Mouse (Mus musculus) kidney, postnatal 25 days (tissue): ENCODE results near the gene Hdac2.

Source experiments
- DNase-seq, 2 experiments: peaks; one replicate each; pipeline ENCODE4 v3.0.0; 2021; ENCODE audit warnings: mixed read lengths in 2 of 2

Hdac2 gene

DNA sequence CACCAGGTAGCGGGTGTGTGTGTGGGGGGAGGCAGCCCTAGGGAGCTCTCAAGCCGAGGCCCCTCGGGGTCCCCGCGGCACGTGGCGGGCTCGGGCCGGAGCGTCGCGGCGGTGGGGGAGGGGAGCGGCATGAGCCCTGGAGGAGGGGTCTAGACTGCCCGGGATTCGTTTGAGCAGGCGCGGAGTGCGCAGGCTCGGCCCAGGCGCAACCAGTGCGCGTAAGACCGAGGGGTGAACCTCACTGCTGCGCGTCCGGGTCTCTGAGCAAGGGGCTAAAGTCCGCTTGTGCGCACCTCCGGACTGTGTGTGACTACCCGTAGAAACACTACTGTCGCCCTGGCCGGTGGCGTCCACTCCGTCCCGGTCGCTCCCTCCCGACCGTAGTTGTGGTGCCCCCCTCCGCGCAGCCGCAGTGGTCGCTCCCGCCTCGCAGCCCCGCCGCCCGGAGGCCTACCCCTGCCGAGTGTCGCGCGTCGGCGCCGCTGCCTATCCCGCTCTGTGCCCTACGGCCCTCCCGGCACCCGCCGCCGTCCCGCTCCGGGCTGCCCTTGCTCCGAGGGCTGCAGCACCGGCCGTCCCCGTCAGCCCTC is at the start of gene Hdac2:
Gene Hdac2, plus strand, starts transcription at position 459 of the 590 bp plus-strand sequence.
- DNase-seq = peak; percentile 87 to 93

DNA sequence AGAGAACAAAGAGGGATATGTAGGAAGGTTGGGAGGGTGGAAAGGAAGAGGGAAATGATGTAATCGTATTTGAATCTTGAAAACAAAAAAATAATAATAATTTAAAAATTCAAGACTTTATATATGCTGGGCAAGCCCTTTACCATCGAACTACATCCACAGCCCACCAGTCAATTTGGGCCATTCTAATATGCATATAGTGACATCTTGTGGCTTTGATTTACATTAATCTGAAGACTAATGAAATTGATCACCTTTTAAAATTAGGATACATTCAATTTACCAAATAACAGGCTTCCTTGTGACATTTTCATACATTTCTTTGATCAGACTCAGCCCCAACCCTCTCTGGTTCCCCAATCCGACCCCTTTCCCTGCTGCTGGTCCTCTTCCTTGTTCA is 46.1 kb upstream of the Hdac2 start:
- DNase-seq = no peak

DNA sequence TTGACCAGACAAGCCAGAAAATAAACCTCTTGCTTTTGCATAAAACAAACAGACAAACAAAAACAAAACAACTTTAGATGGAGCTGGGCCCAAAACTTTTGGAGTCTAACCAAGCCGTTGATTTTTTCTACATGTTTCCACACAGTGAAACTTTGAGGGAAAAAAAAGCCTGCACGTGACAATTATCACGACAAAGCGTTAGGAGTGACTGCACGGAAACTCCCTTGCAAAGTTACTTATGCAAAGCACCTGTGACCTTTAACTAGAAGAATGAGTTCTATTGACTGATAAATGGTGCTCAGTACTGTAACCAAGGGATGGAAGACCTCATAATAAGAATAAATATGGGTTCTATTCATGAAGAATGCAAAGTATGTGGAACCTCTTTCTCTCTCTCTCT is 38.5 kb upstream of the Hdac2 start:
- no peak for DNase-seq

DNA sequence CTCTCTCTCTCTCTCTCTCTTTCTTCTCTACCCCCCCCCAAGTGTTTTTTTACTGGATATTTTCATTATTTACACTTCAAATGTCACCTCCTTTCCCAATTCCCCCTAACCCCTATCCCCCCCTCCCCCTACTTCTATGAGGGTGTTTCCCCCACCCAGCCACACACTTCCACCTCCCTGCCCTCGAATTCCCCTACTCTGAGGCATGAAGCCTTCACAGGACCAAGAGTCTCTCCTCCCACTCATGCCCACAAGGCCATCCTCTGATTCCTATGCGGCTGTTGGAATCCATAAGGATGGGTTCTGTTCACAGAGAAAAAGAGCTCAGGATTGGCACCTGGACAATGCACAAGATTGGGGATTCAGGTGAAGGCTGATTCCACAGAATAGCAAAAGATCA is 38.1 kb upstream of the Hdac2 start:
- no peak for DNase-seq

DNA sequence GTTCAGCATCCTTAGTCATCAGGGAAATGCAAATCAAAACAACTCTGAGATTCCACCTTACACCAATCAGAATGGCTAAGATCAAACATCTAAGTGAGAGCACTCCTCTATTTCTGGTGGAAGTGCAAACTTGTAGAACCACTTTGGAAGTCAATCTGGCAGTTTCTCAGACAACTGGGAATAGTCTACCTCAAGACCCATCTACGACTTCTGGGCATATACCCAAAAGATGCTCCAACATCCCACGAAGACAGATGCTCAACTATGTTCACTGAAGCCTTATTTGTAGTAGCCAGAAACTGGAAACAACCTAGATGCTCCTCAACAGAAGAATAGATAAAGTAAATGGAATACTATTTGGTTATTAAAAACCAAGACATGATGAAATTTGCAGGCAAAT is 22.6 kb upstream of the Hdac2 start:
- DNase-seq = no peak

DNA sequence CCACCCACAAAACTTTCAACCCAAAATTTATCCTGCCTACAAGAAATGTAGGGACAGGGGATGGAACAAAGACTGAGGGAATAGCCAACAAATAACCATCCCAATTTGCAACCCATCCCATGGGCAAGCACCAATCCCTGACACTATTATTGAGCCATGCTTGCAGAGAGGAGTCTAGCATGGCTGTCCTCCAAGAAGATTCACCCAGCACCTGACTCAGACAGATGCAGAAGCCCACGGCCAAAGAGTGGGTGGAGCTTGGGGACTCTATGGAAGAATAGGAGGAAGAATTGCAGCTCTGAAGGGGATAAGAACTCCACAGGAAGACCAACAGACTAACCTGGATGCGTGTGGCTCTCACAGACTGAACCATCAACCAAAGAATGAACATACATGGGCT is 21.7 kb upstream of the Hdac2 start:
- no peak for DNase-seq

DNA sequence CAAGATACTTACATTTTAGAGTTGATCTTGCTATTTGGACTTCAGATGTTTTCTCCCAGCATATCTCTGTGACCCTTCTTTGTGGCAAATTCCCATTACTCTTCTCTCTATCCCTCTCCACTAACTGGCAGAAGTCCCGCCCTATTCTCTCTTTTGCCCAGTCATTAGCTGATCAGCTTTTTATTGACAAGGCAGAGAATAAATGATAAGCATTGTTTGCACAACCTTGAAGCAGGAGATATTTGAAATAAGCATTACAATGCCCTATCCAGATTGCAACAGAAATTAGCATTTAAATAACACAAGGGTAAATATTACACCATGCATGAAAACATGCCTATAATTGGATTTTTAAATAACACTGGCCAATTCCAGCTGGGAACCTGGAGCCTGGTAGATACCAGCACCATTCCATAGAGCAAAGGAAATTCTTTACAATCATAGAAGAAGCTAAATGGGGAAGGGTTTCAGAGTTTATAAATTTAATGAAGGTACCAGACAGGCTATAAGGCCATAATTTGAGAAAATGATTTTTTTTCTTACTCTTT is 14.7 kb upstream of the Hdac2 start:
- DNase-seq = no peak

DNA sequence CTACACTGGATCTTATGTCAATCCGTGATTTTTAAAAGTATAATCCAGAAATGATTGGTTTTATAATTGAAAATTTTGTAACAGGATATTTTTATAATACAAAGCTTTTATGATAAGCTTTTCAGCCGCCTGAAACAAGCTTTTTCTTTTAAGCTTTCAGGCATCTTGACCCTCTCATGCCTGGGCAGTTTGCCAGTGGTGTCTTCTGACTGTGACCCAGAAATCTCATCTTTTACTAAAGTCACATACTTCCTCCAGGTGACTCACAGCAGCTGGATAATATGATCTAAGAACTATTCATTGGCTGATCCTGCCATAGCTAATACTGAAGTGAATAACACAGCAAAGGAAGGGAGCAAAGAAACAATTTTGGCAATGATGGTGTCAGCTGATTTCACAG is 9.9 kb upstream of the Hdac2 start:
- DNase-seq = no peak

DNA sequence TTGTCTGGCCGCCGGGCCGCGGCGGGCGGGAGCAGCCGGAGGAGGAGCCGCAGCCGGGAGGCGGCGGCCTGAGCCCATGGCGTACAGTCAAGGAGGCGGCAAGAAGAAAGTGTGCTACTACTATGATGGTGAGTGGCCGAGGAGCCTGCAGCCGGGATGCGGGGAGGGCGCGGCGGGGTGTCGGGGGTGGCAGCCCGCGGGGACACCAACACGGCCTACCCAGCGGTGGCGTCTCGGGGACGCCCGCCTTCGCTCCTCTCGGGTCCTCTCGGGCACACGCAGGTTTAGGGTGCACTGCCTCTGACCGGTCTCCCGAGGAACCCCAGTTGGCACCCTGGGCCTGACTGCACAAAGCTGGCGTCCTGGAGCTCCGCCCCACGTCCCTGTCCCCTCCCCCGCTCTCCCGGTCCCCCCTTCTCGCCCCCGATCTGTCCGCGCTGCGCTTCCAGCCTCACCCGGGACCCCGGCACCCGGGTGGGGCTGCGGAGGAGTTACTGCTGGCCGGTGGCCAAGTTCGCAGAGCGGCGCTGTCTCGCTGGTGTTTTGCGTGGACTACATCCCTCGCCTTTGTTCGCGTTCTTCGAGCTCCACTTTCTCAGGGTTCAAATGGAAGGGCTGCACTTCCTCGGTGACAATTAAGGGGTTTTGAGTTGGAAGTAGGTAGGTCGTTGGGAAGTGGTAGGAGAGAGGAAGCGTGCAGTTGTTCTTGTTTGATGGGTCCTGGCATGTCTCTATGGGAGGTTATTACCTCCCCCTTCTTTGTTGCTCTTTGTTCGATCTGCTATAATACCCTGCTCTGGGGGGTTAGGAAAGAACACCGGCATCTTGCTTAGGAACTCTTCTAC is 554 bp downstream of the Hdac2 start:
- peak; percentile 66 to 84 for DNase-seq

DNA sequence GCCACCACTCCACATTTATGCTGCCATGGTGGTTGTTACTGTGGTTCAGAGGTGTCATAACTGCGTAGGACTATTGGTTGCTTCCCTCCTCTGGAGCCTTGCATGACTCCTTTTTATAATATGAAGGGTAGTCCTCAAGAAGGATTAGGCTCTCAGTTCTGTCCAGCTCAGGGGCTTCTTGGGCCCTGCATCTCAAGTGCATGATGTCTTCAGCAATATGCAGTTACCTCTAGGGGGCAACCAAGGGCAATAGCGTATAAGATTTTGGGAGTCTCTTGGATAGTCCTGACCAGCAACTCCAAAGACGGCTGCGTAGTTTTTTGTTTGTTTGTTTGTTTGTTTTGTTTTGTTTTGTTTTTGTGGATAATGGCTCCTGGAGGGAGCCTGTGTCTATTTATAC is 7.5 kb downstream of the Hdac2 start:
- no peak for DNase-seq

DNA sequence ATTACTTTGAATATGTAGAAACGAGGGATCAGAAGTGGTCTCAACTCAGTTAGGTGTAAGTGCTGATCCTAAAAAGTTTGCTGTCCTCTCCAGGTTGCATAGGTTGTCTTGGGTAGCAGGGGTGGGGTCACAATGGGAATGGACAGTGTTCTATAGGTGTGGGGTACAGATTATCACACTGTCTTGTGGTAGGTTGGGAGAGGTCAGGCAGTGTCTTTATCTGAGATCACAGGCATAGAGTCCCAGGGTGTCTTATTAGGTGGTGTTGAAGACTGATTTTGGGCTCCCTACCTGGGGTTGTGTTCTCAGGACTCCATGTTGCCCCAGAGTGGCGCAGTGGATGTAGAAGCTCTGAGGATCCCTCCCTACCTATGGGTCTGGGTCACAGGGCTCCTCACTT is 17.8 kb downstream of the Hdac2 start:
- no peak for DNase-seq

DNA sequence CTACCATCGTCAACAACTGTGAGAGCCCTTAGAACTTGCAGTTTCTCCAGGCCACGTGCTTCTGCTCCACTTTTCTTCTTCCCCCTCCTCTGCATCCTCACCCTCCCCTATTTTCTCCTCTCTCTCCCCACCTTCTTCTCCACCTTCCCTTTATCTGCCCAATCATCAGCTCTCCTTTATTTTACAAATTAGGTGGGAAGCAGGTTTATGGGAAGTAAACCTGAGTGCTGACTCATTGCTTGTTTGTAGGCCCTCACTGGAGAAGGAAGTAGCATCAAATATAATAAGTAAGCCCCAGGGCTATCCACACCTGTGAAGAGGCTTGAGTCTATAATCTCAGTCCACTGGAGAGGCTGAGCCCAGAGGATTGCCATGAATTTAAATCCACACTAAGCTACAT is 26.5 kb downstream of the Hdac2 start:
- no peak for DNase-seq

DNA sequence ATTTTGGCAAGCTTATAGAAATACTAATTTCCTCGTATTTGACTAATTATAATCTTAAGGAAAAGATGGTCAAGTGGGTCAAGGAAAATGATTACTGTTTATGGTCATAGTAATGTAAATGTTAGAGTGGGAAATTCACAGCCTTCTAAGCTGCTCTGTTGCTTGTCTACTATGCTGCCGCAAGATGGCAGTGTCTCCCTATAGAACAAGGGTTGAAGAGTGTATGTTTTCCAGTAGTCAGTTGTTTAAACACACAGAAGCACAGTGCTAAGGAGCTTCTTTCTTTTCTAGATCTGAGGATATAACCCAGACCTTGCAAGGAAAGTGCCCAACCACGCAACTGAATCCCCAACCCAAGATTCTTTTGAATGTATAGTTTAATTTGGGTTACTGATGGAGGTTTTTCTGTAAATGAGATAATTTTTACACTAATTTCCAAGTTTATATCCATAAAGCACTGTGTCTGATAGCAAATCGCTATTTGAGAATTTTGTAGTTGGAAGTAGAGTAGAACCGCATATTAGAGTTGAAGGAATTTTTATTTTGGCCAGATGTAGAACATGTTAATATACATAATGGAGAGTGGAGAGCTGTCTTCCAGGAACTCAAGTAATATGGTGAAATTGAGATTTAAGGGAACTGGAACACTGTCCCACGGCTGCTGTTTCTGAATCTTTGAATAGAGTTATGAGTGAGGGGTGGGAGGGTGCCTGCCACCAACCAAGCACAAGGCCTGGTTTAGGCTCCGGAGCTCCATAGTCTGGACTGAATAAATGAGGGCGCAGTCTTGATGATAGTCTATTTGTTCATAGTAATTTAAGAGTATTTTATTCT is 40.1 kb downstream of the Hdac2 start:
- peak; percentile 52 to 83 for DNase-seq

DNA sequence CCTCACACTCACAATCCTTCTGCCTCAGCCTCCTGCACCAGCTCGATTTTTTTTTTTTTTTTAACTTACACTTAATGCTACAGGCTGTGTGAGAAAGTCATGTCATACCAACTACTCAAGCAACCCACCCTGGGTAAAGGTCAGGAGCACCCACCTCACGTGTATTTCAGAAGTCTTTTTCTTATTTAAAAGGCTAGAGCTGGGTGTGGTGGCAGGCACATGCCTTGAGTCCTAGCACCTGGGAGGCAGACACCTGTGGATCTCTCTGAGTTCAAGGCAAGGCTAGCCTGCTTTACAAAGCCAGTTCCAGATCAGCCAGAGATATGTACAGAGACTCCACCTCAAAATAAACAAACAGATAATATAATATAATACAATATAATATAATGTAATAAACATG is 41.4 kb downstream of the Hdac2 start:
- no peak for DNase-seq

DNA sequence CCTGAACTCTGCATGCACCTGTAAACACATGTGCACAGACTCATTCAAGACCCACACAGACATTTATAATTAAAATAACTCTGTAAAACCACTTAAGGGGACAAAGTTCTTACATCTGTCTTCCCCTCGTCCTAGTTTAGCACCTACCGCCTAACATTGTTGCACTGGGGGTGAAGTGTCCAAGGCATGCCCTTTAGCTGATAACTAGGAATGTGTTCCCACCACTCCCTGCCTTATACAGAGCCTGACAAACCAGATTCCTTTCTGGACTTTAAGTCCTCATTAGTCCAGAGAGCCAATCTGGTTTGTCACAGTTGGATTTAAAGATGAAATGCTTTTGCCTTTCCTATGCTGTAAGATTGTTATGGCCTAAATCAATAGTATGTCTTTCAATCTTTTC is 41.9 kb downstream of the Hdac2 start:
- no peak for DNase-seq

DNA sequence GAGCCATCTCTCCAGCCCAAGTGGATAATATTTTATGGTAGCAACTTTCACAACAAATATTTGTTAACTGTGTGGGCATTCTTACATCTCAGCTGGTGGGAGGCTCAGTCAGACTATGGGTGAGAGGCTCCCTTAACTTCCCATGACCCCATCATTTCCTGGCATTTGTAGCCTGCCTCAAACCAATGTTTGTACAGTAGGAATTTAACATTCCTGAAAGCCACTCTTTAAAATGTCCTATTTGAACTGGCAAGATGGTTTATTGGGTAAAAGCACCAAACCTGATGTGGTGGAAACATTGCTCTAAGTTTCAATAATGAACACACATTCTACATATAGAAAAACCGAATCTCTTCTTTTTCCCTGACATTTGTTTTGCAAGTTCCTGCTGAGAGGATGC is 50.0 kb downstream of the Hdac2 start:
- no peak for DNase-seq

DNA sequence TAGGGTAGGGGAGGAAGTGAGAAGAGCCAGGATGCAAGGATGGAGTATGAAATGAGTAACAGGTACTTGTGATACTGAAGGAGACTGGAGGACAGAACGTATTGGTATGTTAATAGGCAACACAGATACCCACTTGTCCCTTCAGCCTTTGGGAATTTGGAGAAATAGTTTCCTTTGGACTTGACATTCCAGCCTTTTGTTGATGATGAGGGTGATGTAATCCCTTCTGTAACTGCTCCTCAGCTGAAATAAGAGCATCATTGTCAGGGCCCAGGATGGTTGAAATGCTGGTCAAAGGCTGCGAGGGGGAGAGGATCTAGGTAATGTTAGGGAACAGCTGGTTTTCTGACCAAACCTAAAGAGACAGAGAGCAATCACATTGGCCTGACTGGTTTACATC is 54.3 kb downstream of the Hdac2 start:
- no peak for DNase-seq

DNA sequence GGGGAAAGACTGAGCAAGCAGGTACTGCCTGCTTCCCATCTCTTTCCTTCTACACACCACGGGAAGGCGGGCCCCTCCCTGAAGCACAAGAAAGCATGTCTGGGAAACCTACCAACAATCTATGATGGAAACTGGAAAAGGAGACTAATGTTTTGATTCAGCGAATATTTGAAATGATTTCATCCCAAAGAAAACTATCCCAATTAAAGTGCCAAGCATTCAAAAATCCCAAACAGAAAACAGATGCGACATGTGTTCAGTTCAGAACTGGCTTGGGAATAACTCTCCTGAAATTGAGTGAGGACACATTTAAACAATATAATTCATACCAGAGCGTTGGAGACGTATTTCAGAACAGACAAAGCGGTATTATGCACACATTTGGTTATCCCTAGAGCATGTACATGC is 60.8 kb downstream of the Hdac2 start:
- DNase-seq = peak in 1 of 2 experiments; percentile 13

DNA sequence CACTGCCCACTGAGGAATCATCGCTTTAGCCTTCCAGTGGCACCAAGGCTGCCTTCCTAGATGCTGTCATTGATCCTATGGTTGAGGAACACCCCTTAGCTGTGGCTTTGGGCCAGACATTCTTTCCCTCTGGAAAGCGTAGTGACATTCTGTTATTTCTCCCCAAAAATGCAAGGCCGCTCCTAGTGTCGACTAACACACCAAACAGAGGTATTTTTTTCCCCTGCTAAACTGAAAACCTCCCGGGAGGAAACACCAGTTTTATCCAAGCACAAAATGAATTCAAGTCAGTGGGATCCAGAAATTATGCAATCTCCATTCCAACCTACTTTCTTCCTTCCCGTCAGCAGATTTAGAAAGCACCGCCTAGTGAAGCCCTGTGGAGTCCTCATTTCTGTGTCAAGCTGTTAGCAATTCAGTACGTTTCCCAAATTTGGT is 73.3 kb downstream of the Hdac2 start:
- no peak for DNase-seq
